Mouse (Mus musculus): Measurements from ENCODE around the gene Klhdc8a. TPM values are rescaled to one million over a fixed set of nuclear protein-coding genes. Genes with fewer than 3 reads are reported as not detected.
A peak's percentile ranks its signal among the peaks of the same experiment; 100 is the strongest.
"Not testable (repeated sequence)": the region's sequence is repeated elsewhere in the genome, so short reads cannot be mapped to it uniquely, and the experiment has no call there.

Klhdc8a gene
- polyA plus RNA-seq, 1 experiment from 2014 or later: 2.5 TPM

DNA sequence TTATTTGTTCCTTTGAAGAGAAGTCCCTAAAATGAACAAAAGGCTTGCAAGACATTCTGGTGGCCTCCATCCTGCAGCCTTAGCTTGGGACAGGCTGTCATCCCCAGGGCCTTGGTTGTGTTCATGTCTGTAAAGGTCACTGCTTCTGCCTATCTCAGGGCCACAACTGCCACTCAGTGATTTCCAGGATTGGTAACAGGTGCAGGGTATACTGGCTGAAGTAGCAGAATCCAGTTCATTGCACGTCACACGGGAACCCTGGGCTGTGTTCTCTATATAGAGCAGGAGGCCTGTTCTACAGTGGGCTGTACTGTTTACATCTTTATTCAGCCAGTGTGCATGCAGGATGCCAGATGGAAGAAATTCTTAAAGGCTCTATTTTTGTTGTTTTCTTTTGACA is 30.5 kb upstream of the Klhdc8a start:
- Histone ChIP-seq H3K9me3 (ENCODE audit: control insufficient read depth, low read length) (no peaks in the 10 kb centered on the region), H3K27me3 (ENCODE audit: control insufficient read depth, insufficient read depth, low read length) (no peaks in the 10 kb centered on the region), H3K27ac (ENCODE audit: low read depth, low read length) (no peak overlapping the region), H3K4me3 (ENCODE audit: low read depth, low read length) (no peak overlapping the region), H3K36me3 (ENCODE audit: control insufficient read depth, insufficient read depth, low read length) (no peaks in the 10 kb centered on the region), H3K4me2 (ENCODE audit: low read depth) (no peak overlapping the region), H3K9ac (ENCODE audit: low read length) (no peak overlapping the region), H3K4me1 (ENCODE audit: control insufficient read depth, insufficient read depth, low read length) (no peaks in the 10 kb centered on the region; the same call in 1 of the 2 replicates)
- DNase-seq (ENCODE audit: low spot score) (no peak), ATAC-seq (ENCODE audit: insufficient read depth, low FRiP score, low TSS enrichment) (no peak)
- 82% methylated on average over 2 of the region's 2 CpGs for WGBS

DNA sequence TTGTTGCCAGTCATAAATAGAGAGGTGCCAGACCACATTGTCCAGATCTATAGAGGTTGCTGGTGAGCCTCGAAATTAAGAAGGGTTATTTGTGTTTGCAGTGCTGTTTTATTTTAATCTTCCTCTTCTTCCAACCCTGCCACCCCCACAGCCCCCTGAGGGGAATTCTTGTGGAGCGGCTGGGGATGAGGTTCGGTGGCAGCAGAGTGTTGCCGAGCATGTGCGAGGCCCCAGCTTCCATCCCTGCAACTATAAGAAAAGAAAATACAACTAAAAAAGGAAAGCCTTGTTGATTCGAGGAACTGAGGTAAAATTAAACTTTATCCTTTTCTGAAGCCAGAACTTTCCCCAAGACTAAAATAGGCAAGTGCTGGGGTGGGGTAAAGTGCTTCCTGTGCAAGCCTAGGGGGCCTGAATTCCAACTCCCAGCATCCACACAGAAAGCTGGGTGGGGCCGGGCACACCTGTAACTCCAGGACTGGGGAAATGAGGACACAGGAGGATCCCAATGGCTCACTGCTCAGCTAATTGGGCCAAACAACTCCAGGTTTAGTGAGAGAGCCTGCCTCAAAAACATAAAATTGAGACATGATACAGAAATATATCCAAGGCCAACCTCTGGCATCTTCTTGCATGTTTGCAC is 29.9 kb upstream of the Klhdc8a start:
- no peaks in the 10 kb centered on the region; the same call in 1 of the 2 replicates for H3K4me1 ChIP-seq (ENCODE audit: control insufficient read depth, insufficient read depth, low read length)
- H3K27ac ChIP-seq (ENCODE audit: low read depth, low read length): no peak overlapping the region
- H3K9ac ChIP-seq (ENCODE audit: low read length): no peak overlapping the region
- H3K27me3 ChIP-seq (ENCODE audit: control insufficient read depth, insufficient read depth, low read length): no peaks in the 10 kb centered on the region
- WGBS: 73% methylated on average over 7 of the region's 7 CpGs
- H3K4me2 ChIP-seq (ENCODE audit: low read depth): no peak overlapping the region
- no peak for ATAC-seq (ENCODE audit: insufficient read depth, low FRiP score, low TSS enrichment)
- no peaks in the 10 kb centered on the region for H3K9me3 ChIP-seq (ENCODE audit: control insufficient read depth, low read length)
- H3K36me3 ChIP-seq (ENCODE audit: control insufficient read depth, insufficient read depth, low read length): no peaks in the 10 kb centered on the region
- no peak for DNase-seq (ENCODE audit: low spot score)
- H3K4me3 ChIP-seq (ENCODE audit: low read depth, low read length): no peak overlapping the region

DNA sequence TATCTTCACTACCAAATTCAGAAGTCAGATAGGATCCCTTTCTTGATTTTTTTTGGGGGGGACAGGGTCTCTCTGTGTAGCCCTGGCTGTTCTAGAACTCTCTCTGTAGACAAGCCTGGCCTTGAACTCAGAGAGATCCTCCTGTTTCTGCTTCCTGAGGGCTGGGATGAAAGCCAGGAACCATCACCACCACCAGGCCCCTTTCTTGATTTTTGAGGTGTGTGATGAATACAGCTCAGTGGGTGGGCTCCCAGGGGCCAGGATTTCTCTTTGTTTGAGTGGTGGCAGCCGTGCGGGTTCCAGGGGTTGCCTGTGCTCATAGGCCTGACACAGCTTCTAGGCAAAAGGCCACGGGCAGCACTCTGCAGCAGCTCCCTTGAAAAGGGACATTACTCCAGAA is 27.2 kb upstream of the Klhdc8a start:
- no peaks in the 10 kb centered on the region for H3K27me3 ChIP-seq (ENCODE audit: control insufficient read depth, insufficient read depth, low read length)
- no peak overlapping the region for H3K27ac ChIP-seq (ENCODE audit: low read depth, low read length)
- no peak for ATAC-seq (ENCODE audit: insufficient read depth, low FRiP score, low TSS enrichment)
- no peak overlapping the region for H3K4me2 ChIP-seq (ENCODE audit: low read depth)
- H3K4me1 ChIP-seq (ENCODE audit: control insufficient read depth, insufficient read depth, low read length): no peaks in the 10 kb centered on the region
- H3K9ac ChIP-seq (ENCODE audit: low read length): no peak overlapping the region
- H3K9me3 ChIP-seq (ENCODE audit: control insufficient read depth, low read length): no peaks in the 10 kb centered on the region
- no peak for DNase-seq (ENCODE audit: low spot score)
- no peaks in the 10 kb centered on the region for H3K36me3 ChIP-seq (ENCODE audit: control insufficient read depth, insufficient read depth, low read length)
- WGBS: 71% methylated on average over 3 of the region's 3 CpGs
- no peak overlapping the region for H3K4me3 ChIP-seq (ENCODE audit: low read depth, low read length)

DNA sequence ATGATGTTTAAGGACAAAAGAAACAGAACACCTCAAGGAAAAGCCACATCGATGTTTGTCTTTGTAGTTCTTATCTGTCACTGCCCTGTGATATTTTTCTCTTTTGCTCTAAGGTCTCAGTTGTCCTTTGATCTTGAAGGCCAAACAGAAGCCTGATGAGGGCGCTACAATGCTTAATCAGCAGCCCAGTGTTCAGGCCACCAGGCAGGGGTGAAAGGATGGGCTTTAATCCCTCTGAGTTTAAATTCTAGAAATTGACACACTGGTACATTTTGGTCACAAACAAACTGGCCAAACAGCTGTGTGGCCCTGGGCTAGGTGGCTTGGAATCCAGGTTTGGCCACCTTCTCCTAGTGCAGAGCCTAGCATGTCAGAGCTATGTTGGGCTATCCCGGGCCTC is 21.7 kb upstream of the Klhdc8a start:
- no peak for DNase-seq (ENCODE audit: low spot score)
- Histone ChIP-seq H3K27me3 (ENCODE audit: control insufficient read depth, insufficient read depth, low read length) (no peaks in the 10 kb centered on the region), H3K4me1 (ENCODE audit: control insufficient read depth, insufficient read depth, low read length) (no peaks in the 10 kb centered on the region), H3K4me3 (ENCODE audit: low read depth, low read length) (no peak overlapping the region), H3K4me2 (ENCODE audit: low read depth) (no peak overlapping the region), H3K9me3 (ENCODE audit: control insufficient read depth, low read length) (no peaks in the 10 kb centered on the region), H3K27ac (ENCODE audit: low read depth, low read length) (no peak overlapping the region), H3K9ac (ENCODE audit: low read length) (no peak overlapping the region), H3K36me3 (ENCODE audit: control insufficient read depth, insufficient read depth, low read length) (no peaks in the 10 kb centered on the region)
- 68% methylated on average over 3 of the region's 3 CpGs for WGBS
- ATAC-seq (ENCODE audit: insufficient read depth, low FRiP score, low TSS enrichment): no peak

DNA sequence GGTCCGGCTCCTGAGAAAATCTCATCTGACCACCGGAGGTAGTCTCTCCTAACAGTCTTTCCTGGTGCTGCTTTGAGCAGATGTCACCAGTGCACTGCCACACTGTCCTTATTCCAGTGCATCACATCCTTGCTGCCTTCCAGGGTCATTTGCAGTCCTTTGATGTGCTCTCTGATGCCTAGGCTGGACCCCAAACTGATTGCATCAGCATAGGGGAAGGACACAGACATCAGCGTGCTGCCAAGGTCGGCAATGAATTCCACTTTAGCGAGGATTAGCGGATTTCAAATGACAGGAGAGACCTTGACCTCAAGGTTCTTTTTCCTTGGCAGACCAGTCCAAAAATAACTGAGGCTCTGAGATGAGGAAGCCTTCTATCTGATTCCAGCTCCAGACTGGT is 21.3 kb upstream of the Klhdc8a start:
- H3K27me3 ChIP-seq (ENCODE audit: control insufficient read depth, insufficient read depth, low read length): no peaks in the 10 kb centered on the region
- DNase-seq (ENCODE audit: low spot score) (no peak), ATAC-seq (ENCODE audit: insufficient read depth, low FRiP score, low TSS enrichment) (no peak)
- no peak overlapping the region for H3K9ac ChIP-seq (ENCODE audit: low read length)
- H3K9me3 ChIP-seq (ENCODE audit: control insufficient read depth, low read length): no peaks in the 10 kb centered on the region
- H3K4me2 ChIP-seq (ENCODE audit: low read depth): no peak overlapping the region
- no peaks in the 10 kb centered on the region for H3K36me3 ChIP-seq (ENCODE audit: control insufficient read depth, insufficient read depth, low read length)
- 66% methylated on average over 6 of the region's 6 CpGs for WGBS
- no peak overlapping the region for H3K4me3 ChIP-seq (ENCODE audit: low read depth, low read length)
- no peak overlapping the region for H3K27ac ChIP-seq (ENCODE audit: low read depth, low read length)
- H3K4me1 ChIP-seq (ENCODE audit: control insufficient read depth, insufficient read depth, low read length): peaks cover under 1% of the 10 kb centered on the region; the same call in 1 of the 2 replicates

DNA sequence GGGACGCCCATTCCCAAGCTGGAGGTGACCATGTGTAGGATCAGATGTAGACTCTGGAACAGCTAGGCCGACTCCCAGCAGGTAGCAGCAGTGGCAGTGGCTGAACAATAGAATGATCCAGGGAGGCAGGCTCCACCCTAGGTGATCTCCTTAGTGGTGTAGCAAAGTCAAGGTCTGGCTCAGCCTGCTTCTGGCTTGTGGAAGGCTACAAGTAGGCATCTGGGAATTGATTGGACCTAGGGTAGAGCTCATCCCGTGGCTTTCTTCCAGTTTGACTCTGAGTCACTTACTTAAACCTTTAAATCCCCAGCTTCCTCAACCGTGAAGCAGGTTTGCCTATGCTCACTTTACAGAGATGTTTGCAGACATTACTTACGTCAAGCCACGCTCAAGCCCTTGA is 17.8 kb upstream of the Klhdc8a start:
- not testable (repeated sequence) for H3K4me1 ChIP-seq (ENCODE audit: control insufficient read depth, insufficient read depth, low read length); ATAC-seq (ENCODE audit: insufficient read depth, low FRiP score, low TSS enrichment); DNase-seq (ENCODE audit: low spot score); H3K9ac ChIP-seq (ENCODE audit: low read length); H3K36me3 ChIP-seq (ENCODE audit: control insufficient read depth, insufficient read depth, low read length); H3K4me3 ChIP-seq (ENCODE audit: low read depth, low read length); H3K4me2 ChIP-seq (ENCODE audit: low read depth); H3K9me3 ChIP-seq (ENCODE audit: control insufficient read depth, low read length); H3K27me3 ChIP-seq (ENCODE audit: control insufficient read depth, insufficient read depth, low read length); H3K27ac ChIP-seq (ENCODE audit: low read depth, low read length)
- 82% methylated on average over 6 of the region's 6 CpGs for WGBS

DNA sequence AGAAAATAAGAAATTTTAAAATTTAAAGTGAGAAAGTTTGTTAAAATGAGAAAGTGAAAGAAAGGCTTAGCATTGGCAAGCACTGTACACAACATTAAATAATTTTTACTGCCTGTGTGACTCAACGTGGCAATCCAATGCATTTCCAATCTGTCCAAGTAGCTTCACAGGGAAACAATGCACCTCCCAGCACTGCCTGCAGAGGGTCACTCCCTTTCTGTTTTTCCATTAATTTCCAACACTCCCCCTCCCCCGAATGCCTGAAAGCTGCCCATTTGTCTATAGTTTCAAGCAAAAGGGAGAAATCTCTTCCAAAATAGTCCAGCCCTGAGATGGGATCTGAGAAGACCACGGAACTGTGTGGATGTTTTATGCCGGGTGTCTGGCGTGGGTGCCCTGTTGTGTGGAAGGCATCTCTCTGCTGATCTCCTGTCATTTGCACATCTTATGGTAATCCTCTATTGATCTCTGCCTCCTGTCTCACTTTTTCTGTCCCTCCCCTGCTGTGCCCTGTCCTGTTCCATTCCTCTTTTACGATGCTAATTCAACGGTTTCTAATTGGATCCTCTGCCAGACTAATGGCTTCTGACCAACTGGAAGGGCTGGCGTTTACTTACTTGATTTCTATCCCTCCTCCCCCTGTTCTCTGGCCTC is 16.8 kb upstream of the Klhdc8a start:
- H3K36me3 ChIP-seq (ENCODE audit: control insufficient read depth, insufficient read depth, low read length): no peaks in the 10 kb centered on the region
- no peaks in the 10 kb centered on the region for H3K27me3 ChIP-seq (ENCODE audit: control insufficient read depth, insufficient read depth, low read length)
- H3K27ac ChIP-seq (ENCODE audit: low read depth, low read length): peak overlapping the region; percentile 45
- no peak for DNase-seq (ENCODE audit: low spot score)
- peaks cover 7% of the 10 kb centered on the region for H3K4me1 ChIP-seq (ENCODE audit: control insufficient read depth, insufficient read depth, low read length)
- H3K9me3 ChIP-seq (ENCODE audit: control insufficient read depth, low read length): no peaks in the 10 kb centered on the region
- H3K4me3 ChIP-seq (ENCODE audit: low read depth, low read length): no peak overlapping the region
- WGBS: 7% methylated on average over 8 of the region's 8 CpGs
- no peak overlapping the region for H3K9ac ChIP-seq (ENCODE audit: low read length)
- peak; percentile 73; the same call in 1 of the 2 replicates for ATAC-seq (ENCODE audit: insufficient read depth, low FRiP score, low TSS enrichment)
- no peak overlapping the region for H3K4me2 ChIP-seq (ENCODE audit: low read depth)

DNA sequence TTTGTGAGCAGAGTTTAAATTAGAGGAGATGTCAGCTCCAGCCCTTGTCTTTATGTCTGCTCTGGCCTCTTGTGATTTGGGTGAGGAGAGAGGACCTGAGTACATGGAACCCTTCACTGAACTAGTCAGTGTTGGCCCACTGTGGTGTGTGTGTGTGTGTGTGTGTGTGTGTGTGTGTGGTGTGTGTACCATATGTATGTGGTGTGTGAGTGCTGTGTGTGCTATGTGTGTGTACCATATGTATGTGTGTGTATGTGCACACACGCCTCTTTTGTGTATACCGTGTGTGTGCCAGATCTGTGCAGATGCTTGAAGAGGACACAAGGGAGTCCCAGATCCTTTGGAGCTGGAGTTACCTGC is 16.3 kb upstream of the Klhdc8a start:
- no peak overlapping the region for H3K4me3 ChIP-seq (ENCODE audit: low read depth, low read length)
- DNase-seq (ENCODE audit: low spot score) (no peak), ATAC-seq (ENCODE audit: insufficient read depth, low FRiP score, low TSS enrichment) (peak; percentile 31; the same call in 1 of the 2 replicates)
- no peak overlapping the region for H3K4me2 ChIP-seq (ENCODE audit: low read depth)
- H3K27ac ChIP-seq (ENCODE audit: low read depth, low read length): peak overlapping the region; percentile 45
- WGBS: 78% methylated on average over 2 of the region's 2 CpGs
- peaks cover 7% of the 10 kb centered on the region for H3K4me1 ChIP-seq (ENCODE audit: control insufficient read depth, insufficient read depth, low read length)
- H3K27me3 ChIP-seq (ENCODE audit: control insufficient read depth, insufficient read depth, low read length): no peaks in the 10 kb centered on the region
- H3K9ac ChIP-seq (ENCODE audit: low read length): no peak overlapping the region
- no peaks in the 10 kb centered on the region for H3K9me3 ChIP-seq (ENCODE audit: control insufficient read depth, low read length)
- H3K36me3 ChIP-seq (ENCODE audit: control insufficient read depth, insufficient read depth, low read length): no peaks in the 10 kb centered on the region

DNA sequence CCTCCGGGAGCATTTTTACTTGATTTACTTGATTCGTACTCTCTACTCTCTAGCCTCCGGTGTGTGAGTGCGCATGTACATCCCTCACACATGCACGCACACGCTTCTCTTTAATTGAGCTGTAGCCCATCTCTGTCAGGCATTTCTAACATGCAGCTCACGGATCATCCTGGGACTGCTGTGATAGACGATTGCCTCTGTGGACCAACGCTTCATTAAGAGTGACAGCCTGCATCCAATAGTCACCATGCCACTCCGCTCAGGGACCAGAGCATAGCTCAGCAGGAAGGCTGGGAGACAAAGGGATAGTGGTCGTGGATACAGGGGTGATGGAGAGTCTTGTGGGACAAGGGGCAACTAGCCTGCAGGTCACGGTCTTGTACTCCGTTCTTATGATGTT is 15.4 kb upstream of the Klhdc8a start:
- Histone ChIP-seq H3K4me2 (ENCODE audit: low read depth) (no peak overlapping the region), H3K4me1 (ENCODE audit: control insufficient read depth, insufficient read depth, low read length) (peaks cover 7% of the 10 kb centered on the region), H3K27ac (ENCODE audit: low read depth, low read length) (peak overlapping the region; percentile 60; the same call in 1 of the 2 replicates), H3K9ac (ENCODE audit: low read length) (no peak overlapping the region), H3K9me3 (ENCODE audit: control insufficient read depth, low read length) (no peaks in the 10 kb centered on the region), H3K4me3 (ENCODE audit: low read depth, low read length) (no peak overlapping the region), H3K27me3 (ENCODE audit: control insufficient read depth, insufficient read depth, low read length) (no peaks in the 10 kb centered on the region), H3K36me3 (ENCODE audit: control insufficient read depth, insufficient read depth, low read length) (no peaks in the 10 kb centered on the region)
- DNase-seq (ENCODE audit: low spot score): peak; percentile 58
- 46% methylated on average over 13 of the region's 13 CpGs for WGBS
- ATAC-seq (ENCODE audit: insufficient read depth, low FRiP score, low TSS enrichment): peak; percentile 32
